Mouse (Mus musculus): Measurements from ENCODE around the gene Vmn1r157.
"Not testable (repeated sequence)": the region's sequence is repeated elsewhere in the genome, so short reads cannot be mapped to it uniquely, and the experiment has no call there.

Gene Vmn1r157

DNA sequence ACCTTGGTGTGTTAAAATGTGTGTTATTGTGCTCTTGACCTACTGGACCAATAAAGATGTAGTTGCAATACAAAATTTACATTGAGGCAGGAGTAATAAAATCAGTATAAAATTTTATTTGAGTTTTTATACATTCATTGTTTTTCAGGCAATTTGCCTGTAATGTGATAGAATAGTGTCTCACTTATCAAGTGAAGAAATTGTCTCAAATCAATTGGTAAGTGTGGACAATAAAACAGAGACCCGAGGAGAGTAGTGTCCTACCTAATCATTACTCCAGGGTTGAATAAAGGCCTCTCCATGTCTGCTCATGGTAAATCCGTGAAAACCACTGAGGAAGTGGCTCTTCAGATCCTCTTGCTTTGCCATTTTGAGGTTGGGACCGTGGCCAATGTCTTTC lies at the start of gene Vmn1r157:
Gene Vmn1r157, plus strand, starts transcription at position 301 of the 400 bp plus-strand sequence.
- not testable (repeated sequence) for DNase-seq (ENCODE audit: low read depth in 1 of 2, low spot score in 2 of 2)

- not testable (repeated sequence) for DNase-seq (ENCODE audit: low read depth in 1 of 2, low spot score in 2 of 2)
Measured at GRCm38 (mm10) chr7:22719610-22720009, 41.9 kb upstream of the Vmn1r157 start, which contains the start of gene Gm4567. TSS of gene Gm4567 (minus strand) at chr7:22719710.

- not testable (repeated sequence) for DNase-seq (ENCODE audit: low read depth in 1 of 2, low spot score in 2 of 2)
Measured at GRCm38 (mm10) chr7:22775981-22776380, 14.5 kb downstream of the Vmn1r157 start.

- DNase-seq (ENCODE audit: low read depth in 1 of 2, low spot score in 2 of 2), result not testable (repeated sequence)
Measured at GRCm38 (mm10) chr7:22790682-22791081, 29.2 kb downstream of the Vmn1r157 start, which contains the start of gene Vmn1r158. TSS of gene Vmn1r158 (minus strand) at chr7:22790782.
